Mouse (Mus musculus) kidney, postnatal 14 days (tissue): ENCODE results near the gene Gpc5.

Source experiments
- DNase-seq: peaks from one replicate; pipeline ENCODE4 v3.0.0; 2022; ENCODE audit warnings: mixed read lengths

Gene Gpc5

DNA sequence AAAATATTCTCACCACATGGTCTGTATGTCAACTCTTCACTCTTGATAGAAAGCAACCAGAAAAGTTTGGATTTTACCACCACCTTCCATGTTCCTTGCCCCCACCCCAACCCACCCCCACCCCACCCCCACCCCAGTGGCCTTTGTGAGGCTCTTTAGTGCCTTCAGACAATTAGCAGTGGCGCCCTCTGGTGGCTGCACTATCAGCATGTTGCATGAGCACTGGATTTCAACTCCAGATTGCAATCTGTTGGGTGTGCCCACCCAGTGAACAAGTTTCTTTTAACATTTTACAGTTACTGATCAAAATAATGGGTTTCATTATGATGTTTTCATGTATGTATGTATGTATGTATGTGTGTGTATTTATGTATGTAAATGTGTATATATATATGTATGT lies 279.1 kb downstream of the Gpc5 start:
- no peak for DNase-seq

DNA sequence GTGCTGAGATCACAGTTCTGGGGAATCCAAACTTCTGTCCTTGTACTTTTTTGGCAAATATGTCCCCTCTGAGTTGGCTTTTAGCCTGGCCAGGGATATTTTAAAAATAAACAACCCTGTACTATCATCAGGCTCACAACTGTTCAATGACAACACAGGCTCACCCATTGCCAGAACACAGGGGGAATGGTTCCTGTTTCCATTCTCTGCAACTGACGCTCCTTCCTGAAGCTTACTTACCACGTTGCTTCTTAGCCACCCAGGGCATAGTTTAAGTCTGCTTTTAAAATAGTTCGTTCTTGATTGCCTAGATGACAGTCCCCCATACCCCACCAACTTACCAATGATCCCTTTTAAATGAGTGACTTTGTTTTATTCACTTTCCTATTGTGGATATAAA lies 299.8 kb downstream of the Gpc5 start:
- DNase-seq = no peak

DNA sequence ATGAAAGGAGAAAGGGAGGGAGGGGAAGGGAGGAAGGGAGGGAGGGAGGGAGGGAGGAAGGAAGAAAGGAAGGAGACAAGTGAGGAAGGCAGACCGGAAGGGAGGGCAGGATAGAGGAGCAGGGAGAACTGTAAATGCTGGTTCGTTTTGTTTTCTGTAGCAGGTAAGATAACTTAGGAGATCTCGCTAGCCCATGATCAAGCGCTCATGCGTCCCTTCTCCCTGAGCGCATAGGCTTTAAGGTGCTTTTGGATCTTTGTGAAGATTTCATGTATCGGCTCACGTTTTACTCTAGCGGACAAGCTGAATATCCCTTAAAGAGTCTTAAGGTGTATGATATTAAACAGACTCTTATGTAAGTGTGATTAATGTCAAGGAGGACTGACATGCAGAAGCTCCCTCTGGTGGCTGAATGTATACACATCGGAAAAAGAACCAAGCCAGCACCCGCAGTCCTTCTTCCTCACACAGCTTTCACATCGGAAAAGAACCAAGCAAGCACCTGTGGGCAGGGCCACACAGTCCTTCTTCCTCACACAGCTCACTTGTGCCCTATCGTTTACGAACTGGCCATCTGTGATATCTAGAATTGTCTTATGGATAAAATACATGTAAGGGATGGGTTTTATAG lies 301.0 kb downstream of the Gpc5 start:
- peak; percentile 64 for DNase-seq

DNA sequence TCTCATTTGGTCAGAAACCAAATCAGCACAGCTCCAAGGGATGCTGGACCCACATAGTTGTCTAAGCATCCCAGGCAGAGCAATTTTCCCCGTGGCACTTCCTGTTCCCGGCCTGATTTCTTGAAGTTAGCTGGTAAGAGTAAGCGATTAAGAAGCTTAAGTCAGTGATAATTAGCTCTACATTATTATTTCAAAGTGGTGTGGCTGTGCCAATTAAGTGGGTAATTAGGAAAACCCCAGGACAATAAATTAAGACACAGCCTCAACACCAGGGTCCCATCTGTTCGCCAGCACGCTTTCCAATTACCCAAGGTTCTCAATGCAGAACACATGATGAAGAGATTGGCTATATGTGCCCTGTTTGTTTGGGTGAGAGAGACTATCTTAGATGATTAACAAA lies 314.6 kb downstream of the Gpc5 start:
- DNase-seq = no peak

DNA sequence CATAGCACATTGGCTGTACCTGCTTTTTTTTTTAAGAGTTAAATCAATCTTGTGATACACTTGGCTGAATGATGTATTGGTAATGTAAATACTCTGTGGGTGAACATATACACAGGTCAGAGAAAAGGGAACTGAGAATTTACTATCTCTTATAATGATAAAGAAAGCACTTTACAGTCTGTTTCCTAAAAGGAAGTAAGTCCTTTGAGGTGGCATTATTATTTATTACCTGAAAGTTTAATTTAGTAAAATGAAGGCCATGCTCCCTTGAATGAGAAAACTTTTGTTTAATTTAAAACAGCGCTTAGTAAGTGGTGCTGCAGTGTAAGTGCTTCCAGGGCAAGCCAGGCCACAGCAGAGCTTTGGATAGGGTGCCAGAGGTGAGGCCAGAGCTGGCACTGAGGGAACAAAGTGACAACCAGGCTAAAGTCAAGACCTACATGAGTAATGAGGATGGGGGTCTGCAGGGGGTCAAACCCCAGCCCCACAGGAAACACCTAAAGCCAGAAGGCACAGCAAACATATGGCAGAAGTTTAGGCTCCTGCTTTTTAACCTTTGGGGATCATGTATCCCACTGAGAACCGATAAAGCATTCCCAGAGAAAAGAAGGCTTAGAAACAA lies 315.4 kb downstream of the Gpc5 start:
- no peak for DNase-seq

DNA sequence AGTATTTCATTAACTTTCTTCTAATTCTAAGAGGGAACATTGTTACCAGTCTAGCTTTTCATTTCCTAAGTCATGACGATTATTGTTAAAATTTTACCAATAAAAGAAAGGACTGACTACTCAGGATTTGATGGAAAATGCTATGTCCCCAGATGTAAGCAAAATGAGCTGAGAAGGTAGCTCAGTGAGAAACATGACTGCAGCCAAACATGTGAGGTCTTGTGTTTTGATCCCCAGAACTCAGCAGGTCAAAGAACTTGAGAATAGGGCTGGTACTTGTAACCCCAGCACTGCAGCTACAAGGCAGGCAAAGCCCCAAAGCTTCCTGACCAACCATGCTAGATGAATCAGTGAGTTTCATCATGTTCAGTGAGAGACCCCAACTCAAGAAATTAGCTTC lies 318.9 kb downstream of the Gpc5 start:
- peak; percentile 32 for DNase-seq

DNA sequence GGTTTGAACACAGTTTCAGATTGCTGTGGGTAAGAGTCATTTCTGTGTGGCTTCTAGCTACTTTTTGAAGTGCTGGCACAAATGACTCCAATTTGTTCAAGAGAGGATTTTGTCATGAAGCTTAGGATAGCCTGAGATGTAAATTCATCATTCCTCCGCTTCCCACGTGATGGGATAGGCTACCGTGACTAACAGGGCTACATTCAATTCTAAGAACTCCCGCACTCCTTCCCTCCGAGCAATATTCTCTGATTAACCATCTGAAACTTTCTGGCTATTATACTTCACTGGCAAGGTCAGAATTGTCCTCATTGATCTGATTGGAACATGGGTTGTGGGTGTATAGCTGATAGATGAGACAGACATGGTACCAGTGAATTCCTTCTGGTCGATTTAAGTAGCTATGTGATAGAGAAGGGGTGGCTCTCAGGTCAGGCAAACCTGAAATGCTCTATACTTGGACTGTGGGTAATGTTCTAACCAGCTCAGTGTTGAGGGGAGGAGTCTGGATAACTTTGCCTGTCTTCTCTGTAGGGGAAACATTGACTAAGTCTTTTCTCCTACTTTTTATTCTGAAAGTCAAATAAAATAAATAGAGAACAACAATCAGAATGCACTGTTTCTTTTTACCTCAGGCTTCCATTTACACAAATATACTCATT lies 319.6 kb downstream of the Gpc5 start:
- peak; percentile 34 for DNase-seq

DNA sequence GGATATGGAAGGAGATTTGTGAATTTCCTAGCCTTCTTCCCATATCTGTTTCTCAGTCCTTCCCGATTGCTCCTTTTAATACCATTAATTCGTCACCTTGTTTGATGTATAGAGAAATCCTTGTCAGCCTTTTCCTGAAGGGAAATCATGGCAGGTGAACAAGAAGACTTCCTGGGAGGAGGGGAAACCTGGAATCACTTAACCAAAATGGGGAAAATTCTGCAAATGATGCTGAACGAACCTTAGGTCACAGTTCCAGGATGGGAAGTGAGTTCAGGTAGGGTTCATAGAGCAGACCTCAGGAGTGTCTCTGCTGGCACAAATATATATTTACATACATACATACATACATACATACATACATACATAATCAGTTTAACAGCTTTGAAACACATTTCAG lies 320.8 kb downstream of the Gpc5 start:
- DNase-seq = no peak

DNA sequence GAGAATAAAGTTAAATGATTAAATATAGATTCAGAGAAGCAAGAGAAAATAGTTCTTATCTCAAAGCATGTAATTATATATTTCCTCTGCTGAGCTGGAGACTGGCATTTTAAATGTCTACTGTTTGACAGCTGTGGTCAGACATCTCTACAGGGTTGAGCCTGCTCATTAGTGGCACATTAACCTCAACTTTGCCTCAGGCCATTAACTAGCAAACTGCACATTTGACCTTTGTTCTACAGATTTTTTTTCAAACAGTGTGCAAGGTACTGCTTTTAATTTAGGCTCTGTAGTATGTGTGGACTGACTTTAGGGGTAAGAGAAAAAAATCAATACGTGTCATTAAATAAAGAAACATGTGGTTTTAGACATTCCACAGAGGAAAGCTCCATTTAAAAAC lies 321.4 kb downstream of the Gpc5 start:
- peak; percentile 70 for DNase-seq

DNA sequence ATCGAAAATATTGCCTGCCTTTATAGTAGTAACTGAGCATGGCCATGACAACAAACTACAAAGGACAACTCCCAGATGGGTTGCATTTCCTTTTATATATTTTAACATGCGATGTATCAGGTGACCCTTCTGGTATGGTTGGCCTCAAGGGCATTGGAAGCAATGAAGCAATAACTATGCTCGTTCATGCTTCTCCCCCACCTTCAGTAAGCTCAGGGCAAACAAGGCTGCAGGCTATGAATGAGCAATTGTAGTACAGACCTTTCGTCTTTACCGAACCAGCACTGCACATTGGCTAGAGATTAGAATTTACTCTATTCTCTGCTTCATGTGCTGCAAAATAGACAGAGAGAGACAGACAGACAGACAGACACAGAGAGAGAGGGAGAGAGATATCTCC lies 322.5 kb downstream of the Gpc5 start:
- DNase-seq = peak; percentile 29

DNA sequence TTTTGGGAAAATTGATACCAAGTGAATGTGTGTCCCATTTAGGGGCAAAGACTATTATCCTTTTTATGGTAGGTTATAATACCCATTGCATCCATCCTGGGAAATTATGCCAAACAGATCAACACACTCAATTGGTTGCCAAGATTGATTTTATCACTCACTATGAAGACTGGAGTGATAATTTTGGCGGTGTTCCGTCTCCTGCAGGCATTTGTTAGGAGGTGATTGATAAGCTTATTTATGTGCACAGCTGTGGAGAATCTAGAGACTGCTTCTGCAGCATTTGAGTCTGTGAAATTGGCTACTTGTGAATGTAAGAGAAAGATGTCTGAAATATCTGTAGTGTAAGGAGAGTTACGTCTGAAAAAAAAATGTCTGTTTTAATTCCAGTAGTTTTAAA lies 340.0 kb downstream of the Gpc5 start:
- DNase-seq = no peak

DNA sequence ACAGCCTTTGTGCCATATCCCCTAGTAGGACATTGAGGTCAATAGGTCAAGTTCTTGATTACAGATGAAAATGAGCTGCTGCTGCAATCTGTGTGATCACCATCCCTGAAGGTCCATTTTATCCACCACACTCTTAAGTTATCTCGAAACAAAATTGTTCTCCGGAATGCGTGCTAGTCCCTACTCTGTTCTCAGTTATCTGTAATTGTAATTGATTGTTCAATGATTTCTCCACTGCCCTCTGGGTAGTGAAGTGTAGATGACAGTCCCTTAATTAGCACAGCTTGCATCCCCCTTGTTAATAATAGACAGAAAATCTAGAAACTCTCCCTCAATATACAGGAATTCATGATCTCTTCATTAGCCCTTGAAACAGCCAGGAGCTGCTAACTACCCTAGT lies 340.4 kb downstream of the Gpc5 start:
- no peak for DNase-seq

DNA sequence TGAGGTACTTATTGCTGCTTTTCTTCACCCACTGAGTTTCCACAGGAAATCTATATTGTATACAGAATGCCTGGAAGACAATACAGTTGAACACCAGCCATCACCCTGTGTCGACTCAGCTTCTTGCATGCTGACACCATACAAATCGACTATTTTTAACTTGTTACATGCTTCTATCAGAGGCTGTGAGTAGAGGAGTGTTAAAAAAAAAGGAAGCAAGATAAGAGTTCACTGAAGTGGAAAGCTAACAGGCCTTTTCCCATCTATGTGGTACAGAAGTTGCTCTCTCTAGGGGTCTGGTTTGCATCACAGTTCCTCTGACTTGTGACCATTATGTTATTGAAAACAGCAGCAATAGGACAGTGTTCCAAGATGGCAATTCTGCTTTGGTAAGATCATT lies 344.6 kb downstream of the Gpc5 start:
- DNase-seq = no peak

DNA sequence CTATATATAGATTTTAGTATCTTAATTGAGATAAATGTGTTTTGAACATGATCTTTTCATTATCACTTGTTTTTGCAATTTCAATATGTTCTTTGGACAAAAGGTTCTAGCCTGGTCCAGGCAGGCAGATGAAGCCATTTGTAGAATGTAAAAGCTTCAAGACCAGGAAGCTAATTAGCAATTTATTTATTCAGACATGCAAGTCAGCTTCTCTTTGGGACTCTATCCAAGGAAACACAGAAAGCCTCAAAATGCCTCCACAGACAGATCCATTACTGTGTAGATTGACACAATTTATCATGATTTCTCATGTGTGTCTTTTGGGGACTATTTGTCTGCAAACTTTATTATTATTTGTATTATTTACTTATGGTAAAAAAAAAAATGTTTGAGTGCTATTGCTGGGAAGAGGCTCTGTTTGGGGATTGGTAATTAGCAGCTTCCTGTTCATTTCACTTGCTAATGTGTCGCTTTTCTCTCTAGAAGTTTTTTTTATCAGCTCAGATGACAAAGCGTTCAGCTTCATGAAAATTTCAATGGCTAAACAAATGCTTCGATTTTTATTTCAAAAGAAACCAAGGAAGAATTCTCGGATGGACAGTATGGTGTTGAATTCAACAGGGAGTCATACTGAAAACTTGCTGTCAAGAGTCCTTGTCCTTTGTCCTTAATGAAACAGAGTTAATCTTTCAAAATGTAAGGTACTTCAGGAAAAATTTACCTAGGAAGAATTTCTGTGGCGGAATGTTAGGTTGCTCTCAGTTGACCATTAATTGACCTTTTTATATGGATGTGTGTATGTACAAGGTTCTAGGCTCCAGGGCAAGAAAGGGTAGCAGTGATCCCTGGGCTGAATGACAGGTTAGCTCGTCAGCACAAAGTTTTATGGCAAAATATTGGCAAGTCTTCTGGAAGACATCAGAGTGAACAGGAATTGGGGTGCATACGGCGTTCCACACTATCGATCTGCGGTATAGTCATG lies 353.1 kb downstream of the Gpc5 start:
- DNase-seq = peak; percentile 28

DNA sequence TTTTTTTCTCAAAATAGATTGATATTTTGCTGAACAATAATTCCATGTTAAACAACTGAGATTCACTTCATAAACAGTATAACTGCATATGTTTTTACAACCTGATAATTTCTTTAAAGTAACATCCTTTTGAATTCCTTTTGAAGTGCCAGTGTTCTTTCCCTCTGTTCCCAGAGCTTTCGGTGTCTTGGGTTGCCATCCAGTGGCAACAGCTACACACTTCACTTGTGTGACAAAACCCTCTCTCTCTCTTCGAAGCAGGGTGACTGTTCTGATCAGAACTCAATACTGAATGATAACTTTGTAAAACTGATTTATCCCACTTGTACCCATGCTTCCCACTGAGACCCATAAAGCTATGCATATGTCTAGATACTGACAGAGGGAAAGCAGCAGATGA lies 358.9 kb downstream of the Gpc5 start:
- peak; percentile 12 for DNase-seq

DNA sequence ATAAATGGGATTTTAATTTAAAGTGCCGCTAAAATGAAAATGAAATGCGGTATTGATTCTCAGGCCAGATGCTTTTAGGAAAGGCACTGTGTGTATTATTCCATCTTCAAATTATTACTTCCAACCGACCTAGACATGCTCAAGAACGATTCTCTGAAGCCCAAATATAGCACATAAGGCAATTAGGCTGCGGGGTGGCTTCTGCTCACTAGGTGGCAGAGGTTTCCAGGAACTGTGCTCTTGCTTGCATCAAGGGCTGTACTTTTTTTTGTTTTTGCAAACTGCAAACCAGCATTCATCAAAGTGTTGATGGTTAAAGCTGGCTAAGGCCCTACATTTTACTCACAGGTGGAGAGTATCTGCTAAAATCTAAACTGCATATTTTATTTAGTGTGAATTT lies 375.9 kb downstream of the Gpc5 start:
- no peak for DNase-seq

DNA sequence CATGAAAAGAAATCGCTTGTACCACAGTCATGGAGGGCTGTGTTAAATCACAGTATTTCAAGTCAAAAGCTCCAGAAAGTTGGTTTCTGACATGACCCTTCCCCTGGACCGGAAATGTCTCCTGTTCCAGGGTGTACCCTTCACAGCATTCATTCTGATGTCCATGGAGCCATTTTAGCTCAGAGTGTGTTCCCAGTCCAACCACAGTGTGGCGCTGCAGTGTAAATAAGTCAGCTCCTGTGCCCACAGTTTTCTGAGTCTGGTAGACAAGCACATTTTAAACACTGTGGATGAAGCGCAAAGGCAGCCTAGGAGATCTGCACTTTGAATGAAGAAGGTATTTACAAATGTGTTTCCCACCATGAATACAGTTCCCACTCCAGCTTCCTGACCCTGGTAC lies 383.2 kb downstream of the Gpc5 start:
- DNase-seq = peak; percentile 30

DNA sequence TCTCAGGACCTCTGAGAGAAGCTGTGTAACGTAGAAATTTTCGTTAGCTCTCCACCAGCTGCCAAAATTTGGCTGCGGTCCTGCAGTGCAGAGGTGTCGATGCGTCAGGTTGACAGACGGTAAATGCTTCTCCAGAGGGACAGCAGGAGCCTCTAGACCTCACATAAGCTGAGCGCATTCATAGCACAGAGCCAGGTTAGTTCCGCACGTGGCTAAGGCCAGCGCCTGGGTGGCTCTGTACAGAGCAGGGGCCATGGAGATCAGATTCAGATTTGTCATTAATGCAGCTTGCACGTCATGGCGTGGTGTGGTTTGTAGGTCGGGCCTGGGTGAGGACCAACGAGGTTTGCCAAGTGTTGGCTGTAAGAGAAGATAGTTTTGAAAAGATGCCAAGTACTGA lies 385.3 kb downstream of the Gpc5 start:
- no peak for DNase-seq

DNA sequence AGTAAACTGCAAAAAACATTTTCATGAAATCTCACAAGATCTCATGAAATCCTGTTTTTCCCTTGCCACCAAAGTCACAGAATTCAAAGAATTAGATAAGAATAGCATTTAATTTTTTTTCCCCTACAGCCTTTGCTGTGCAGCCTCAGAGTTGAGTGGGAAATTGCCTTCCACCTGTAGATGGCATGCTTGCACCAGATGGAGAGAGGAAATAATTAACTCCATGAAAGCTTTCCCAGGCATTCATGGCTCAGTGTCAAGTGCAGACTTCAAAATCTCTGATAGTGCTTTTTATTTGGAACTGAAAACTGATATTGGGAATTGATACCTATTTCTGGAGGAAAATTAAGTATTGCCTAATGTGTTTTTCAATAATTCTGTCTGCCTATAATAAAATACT lies 393.1 kb downstream of the Gpc5 start:
- DNase-seq = peak; percentile 23

DNA sequence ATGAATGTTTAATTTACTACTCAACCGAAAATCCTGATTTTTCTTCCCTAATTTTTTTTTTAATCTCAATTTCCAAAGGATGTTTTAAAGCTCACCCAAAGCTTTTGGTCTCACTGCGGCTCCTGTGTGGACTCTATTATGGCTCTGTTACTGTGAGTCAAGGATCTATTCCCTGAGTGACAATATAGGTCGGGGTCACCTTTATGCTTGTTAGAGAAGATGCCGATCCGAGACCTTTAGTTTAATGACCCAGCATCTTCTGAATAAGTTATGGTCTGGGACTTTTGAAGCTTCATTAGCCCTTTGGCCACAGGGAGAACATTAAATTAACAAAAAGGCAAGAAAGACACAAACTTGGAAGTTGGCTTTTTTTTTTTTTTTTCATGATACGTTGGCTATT lies 408.8 kb downstream of the Gpc5 start:
- DNase-seq = no peak

DNA sequence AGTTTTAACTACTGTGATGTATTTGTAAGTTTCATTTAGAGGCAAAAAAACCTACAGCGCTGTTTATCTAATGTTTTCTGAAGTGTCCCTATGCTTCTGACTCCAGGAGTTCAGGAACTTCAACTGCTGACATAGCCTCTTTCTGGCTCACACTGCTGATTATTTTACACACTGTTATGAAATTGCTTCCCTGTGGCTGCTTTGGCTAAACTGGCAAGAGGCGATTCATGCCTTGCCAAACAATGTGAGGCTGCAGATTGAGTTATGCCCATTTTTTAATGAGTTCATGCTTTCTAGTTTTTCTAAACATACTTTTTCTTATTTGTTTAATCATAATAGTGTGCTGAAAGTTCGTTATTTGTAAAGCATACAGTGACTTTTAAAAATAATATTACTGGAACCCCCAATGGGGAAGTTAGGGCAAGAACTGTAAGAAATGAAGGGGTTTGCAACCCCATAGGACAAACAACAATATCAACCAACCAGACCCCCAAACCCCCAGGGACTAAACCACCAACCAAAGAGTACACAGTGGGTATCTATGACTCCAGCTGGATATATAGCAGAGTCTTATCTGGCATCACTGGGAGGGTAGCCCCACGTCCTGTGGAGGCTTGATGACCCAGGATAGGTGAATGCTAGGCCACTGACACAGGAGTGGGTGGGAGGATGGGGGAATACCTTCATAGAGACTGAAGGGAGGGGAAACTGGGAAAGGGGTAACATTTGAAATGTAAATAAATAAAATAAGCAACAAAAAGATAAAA lies 454.7 kb downstream of the Gpc5 start:
- no peak for DNase-seq

DNA sequence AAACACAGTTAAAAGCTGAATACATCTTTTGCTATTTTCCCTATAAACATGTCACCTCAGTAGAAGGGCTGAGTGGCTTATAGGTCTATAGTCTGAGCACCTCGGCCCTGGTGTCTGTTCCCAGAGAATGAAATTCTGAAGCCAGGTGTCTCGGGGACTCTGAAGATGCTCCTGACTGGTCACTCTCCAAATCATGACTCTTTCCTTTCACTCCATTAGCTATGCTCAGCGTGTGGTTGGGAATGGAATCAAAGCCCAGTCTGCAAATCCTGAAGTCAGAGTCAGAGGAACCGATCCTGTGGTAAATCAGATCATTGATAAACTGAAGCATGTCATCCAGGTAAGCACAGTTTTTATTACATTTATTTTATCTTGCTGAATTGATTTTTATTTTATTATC lies 460.0 kb downstream of the Gpc5 start:
- no peak for DNase-seq
